Mouse (Mus musculus) stomach, embryonic 16.5 days (tissue): Measurements from ENCODE around the gene Txnrd2. TPM values are rescaled to one million over a fixed set of nuclear protein-coding genes. Genes with fewer than 3 reads are reported as not detected.

Source experiments
- ATAC-seq: fragments of 200-750 bp; cut with Nextera tagmentation; 2 replicates; pipeline ENCODE4 v1.8.0; 2017; ENCODE audit warnings: moderate number of reproducible peaks, moderate TSS enrichment; ENCODE audit not compliant: insufficient read depth, low FRiP score
- H3K27ac ChIP-seq: fragments of 300-500 bp; sonication (generic); 2 replicates; pipeline ENCODE4 v1.5.1; 2014; ENCODE audit warnings: low read length
- H3K27me3 ChIP-seq: fragments of 300-500 bp; sonication (generic); 2 replicates; pipeline ENCODE4 v1.6.1; 2014; ENCODE audit warnings: low read length, control low read depth, mixed read lengths; ENCODE audit not compliant: control insufficient read depth, insufficient read depth
- H3K36me3 ChIP-seq: fragments of 300-500 bp; sonication (generic); 2 replicates; pipeline ENCODE4 v1.6.1; 2014; ENCODE audit warnings: low read length; ENCODE audit not compliant: control insufficient read depth, insufficient read depth
- H3K4me1 ChIP-seq: fragments of 300-500 bp; sonication (generic); 2 replicates; pipeline ENCODE4 v1.6.1; 2014; ENCODE audit warnings: low read length, control low read depth, mixed read lengths; ENCODE audit not compliant: control insufficient read depth, insufficient read depth
- H3K4me2 ChIP-seq: fragments of 300-500 bp; sonication (generic); 2 replicates; pipeline ENCODE4 v1.6.1; 2014; ENCODE audit warnings: low read depth, low read length, mixed read lengths
- H3K4me3 ChIP-seq: fragments of 300-500 bp; sonication (generic); replicated peaks from 2 replicates; pipeline ENCODE4 v1.5.1; 2014; ENCODE audit warnings: mild to moderate bottlenecking, low read length
- H3K9ac ChIP-seq: fragments of 300-500 bp; sonication (generic); 2 replicates; pipeline ENCODE4 v1.6.1; 2014; ENCODE audit warnings: low read length
- H3K9me3 ChIP-seq: fragments of 300-500 bp; sonication (generic); replicated peaks from 2 replicates; pipeline ENCODE4 v1.6.1; 2016; ENCODE audit warnings: low read length, control low read depth; ENCODE audit not compliant: control insufficient read depth
- WGBS: fragments of 180-500 bp; shearing (Covaris S2); extraction: QIAGEN DNeasy Blood & Tissue Kit; methylation state at CpG from one replicate; pipeline ENCODE4 v1.1.7; 2014; 5-methylcytosine and 5-hydroxymethylcytosine counted together
- polyA plus RNA-seq: library from polyadenylated mRNA; unstranded; fragments of >200 nt; fragmentation: Nextera tagmentation; extraction: Ambion mirVana; gene quantifications from 2 replicates; pipeline ENCODE4 v1.2.1, GENCODE M21; 2015

Txnrd2 gene
- polyA plus RNA-seq, 1 experiment from 2014 or later, result 23.7 TPM

DNA sequence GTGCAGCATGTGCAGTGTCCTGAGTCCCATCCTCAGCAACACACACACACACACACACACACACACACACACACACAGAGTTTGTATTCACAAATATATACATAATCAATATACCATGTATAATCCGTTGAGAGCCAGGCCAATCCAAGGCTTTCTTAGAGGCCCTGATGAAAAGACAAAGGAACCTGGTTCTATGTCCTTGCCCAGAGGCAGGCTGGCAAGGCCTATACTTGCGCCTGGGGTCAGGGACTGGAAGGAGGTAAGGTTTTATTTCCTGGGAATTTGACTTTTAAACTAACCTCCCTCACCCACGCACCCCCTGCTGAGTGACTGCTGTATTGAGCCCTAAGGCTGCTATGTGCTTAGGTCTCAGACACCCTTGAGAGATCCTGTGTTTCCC is 5.6 kb upstream of the Txnrd2 start:
- Histone ChIP-seq H3K4me1 (peaks cover 32% of the 10 kb centered on the region), H3K36me3 (no peaks in the 10 kb centered on the region; the same call in 1 of the 2 replicates), H3K9ac (no peak overlapping the region), H3K27me3 (no peaks in the 10 kb centered on the region), H3K27ac (no peak overlapping the region), H3K4me3 (no peak overlapping the region), H3K9me3 (no peaks in the 10 kb centered on the region), H3K4me2 (no peak overlapping the region)
- no peak for ATAC-seq
- WGBS, result 75% methylated on average over 3 of the region's 3 CpGs

- WGBS, result 83% methylated on average over 7 of the region's 7 CpGs
- ATAC-seq, result no peak
- Histone ChIP-seq H3K9ac (0 out of 2 replicates have a peak overlapping the region, but pooled peaks have one; percentile 41), H3K27ac (no peak overlapping the region), H3K27me3 (no peaks in the 10 kb centered on the region), H3K36me3 (no peaks in the 10 kb centered on the region; the same call in 1 of the 2 replicates), H3K4me2 (no peak overlapping the region), H3K4me3 (no peak overlapping the region), H3K4me1 (peaks cover 26% of the 10 kb centered on the region), H3K9me3 (no peaks in the 10 kb centered on the region)
Measured at GRCm38 (mm10) chr16:18423203-18423914, 2.8 kb upstream of the Txnrd2 start.

- Histone ChIP-seq H3K4me1 (peaks cover 31% of the 10 kb centered on the region), H3K36me3 (no peaks in the 10 kb centered on the region; the same call in 1 of the 2 replicates), H3K9ac (0 out of 2 replicates have a peak overlapping the region, but pooled peaks have one; percentile 41), H3K4me3 (no peak overlapping the region), H3K4me2 (no peak overlapping the region), H3K27me3 (no peaks in the 10 kb centered on the region), H3K9me3 (no peaks in the 10 kb centered on the region), H3K27ac (no peak overlapping the region)
- ATAC-seq, result no peak
- WGBS, result 77% methylated on average over 5 of the region's 5 CpGs
Measured at GRCm38 (mm10) chr16:18423915-18424265, 2.3 kb upstream of the Txnrd2 start.

DNA sequence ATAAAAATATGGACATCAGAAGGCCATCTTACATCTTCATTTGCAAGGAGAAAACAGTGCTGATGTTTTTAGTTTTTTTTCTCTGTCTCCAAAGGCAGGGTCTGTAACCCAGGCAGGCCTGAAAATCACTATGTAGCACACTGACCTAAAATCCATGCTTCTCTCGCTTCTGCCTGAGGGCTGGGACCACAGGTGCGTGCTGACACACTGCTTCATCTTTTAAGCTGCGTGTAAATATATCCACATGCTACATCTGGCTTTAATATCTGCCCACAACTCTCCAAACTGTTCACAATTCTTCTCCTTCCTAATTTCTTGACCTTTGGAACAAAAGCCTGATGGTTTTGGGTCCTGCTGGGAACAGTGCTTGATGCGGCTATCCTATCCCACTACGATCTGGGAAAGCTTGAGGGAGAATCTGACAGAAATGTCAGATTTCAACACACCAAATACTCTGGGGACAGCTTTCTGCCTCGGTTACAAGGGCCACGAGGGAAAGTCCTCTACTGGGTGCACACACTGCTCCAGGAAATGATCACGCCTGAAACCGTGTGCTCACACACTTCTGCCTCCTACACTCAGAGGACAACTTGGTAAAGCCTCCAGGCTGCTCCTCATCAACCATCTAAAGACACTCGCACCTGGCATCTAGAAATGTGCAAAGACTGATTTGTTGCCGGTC is 1.7 kb upstream of the Txnrd2 start:
- Histone ChIP-seq H3K9ac (peak overlapping the region; percentile 54), H3K36me3 (no peaks in the 10 kb centered on the region; the same call in 1 of the 2 replicates), H3K27ac (no peak overlapping the region), H3K27me3 (no peaks in the 10 kb centered on the region), H3K4me3 (no peak overlapping the region), H3K4me2 (peak overlapping the region; percentile 90; the same call in 1 of the 2 replicates), H3K9me3 (no peaks in the 10 kb centered on the region), H3K4me1 (peaks cover 33% of the 10 kb centered on the region)
- no peak for ATAC-seq
- 70% methylated on average over 11 of the region's 11 CpGs for WGBS

DNA sequence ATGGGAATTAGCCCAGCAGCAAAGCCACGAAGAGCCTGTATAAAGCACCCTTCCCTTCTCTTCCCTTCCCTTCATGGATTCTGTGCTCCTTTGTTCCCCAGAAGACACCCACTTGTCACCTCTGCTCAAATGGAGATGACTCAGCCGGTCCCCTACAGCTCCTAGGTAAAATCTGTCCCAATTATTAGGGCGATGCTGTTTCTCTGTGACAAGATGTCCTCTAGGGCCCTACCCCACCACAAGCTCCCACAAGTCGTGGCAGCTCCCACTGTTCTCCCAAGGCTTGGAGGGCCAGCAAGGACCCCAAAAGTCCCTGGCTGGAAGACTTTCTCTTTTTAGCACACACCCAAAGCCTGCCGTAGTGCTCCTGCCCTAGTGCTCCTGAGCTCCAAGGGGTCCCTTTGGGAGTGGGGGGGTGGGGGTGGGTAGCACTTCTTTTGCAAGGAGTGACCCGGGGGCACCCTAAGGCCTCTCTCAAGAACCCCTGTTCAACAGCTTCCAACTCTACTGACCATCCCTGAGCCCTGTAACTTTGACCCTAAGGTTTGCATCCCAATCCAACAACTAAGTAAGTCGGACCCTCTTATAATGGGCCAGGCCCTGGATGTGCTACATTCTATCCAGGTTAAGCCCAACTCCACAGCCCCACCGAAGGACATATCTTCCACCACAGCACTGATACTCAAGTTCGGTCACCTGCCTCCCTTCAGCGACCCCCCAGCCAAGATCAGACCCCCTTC is 539 bp upstream of the Txnrd2 start:
- Histone ChIP-seq H3K9ac (peak overlapping the region; percentile 90), H3K27me3 (no peaks in the 10 kb centered on the region), H3K4me3 (peak overlapping the region; percentile 80), H3K4me1 (peaks cover 33% of the 10 kb centered on the region), H3K9me3 (no peaks in the 10 kb centered on the region), H3K4me2 (peak overlapping the region; percentile 90), H3K27ac (peak overlapping the region; percentile 81), H3K36me3 (no peaks in the 10 kb centered on the region; the same call in 1 of the 2 replicates)
- ATAC-seq, result 0 out of 2 replicates have a peak, but pooled peaks have one; percentile 3
- WGBS, result 14% methylated on average over 10 of the region's 10 CpGs

DNA sequence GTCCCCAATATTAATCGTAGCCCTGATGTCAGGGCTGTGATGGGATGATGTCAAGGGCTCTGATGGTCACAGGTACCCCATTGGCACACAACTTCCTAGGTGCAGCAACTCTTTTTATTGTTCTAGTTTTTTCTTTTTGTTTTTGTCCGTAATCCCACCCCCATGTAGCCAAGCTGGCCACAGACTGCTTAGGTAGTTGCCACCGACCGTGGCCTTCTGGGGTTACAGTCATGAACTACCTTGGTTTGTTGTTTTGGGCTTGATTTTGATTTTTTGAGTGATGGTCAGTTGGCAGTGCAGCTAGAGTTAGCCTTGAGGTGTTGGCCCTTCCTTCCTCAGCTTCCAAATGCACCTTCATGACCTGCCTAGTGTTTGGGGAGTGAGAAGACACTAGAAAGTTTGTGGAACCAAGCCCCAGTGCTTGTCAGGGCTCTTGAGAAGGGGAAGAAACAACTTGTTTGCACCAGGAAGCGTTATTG is 657 bp downstream of the Txnrd2 start, which contains the start of gene Comt:
Gene Comt (minus strand): TSS at position 51 of the 479 bp plus-strand sequence.
- Histone ChIP-seq H3K9ac (peak within 1 kb of the TSS; percentile 90), H3K4me3 (peak within 1 kb of the TSS; percentile 80), H3K27me3 (no peaks in the 10 kb centered on the region), H3K4me1 (peaks cover 31% of the 10 kb centered on the region), H3K27ac (peak within 1 kb of the TSS; percentile 81), H3K36me3 (no peaks in the 10 kb centered on the region; the same call in 1 of the 2 replicates), H3K9me3 (no peaks in the 10 kb centered on the region), H3K4me2 (peak within 1 kb of the TSS; percentile 90)
- WGBS, result 54% methylated on average over 5 of the region's 5 CpGs
- ATAC-seq, result no peak

DNA sequence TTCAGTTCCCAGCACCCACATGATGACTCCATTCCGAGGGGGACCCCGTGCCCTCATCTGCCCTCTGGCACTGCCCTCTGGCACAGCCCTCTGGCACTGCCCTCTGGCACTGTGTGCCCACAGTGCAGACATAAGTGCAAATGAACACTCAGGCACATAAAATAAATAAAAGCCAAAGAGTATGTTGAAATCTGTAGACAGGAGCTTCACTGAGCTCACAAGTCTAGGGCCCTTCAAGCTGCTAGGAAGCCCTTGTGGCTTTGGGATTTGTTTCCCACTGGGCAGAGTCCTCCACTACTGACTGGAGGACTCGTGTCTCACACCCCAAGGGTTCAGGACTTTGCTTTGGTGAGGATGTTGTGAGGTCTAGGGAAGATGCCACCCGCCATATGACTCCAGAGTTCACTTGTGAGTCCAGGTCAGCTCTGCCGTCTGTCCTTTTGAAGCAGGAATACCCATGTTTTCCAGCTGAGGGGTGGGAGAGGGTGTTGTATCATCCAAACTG is 1.9 kb downstream of the Txnrd2 start:
- Histone ChIP-seq H3K9me3 (no peaks in the 10 kb centered on the region), H3K36me3 (no peaks in the 10 kb centered on the region; the same call in 1 of the 2 replicates), H3K4me1 (peaks cover 31% of the 10 kb centered on the region), H3K4me3 (no peak overlapping the region), H3K27me3 (no peaks in the 10 kb centered on the region), H3K4me2 (no peak overlapping the region), H3K9ac (0 out of 2 replicates have a peak overlapping the region, but pooled peaks have one; percentile 17), H3K27ac (0 out of 2 replicates have a peak overlapping the region, but pooled peaks have one; percentile 1)
- no peak for ATAC-seq
- WGBS, result 87% methylated on average over 5 of the region's 5 CpGs

DNA sequence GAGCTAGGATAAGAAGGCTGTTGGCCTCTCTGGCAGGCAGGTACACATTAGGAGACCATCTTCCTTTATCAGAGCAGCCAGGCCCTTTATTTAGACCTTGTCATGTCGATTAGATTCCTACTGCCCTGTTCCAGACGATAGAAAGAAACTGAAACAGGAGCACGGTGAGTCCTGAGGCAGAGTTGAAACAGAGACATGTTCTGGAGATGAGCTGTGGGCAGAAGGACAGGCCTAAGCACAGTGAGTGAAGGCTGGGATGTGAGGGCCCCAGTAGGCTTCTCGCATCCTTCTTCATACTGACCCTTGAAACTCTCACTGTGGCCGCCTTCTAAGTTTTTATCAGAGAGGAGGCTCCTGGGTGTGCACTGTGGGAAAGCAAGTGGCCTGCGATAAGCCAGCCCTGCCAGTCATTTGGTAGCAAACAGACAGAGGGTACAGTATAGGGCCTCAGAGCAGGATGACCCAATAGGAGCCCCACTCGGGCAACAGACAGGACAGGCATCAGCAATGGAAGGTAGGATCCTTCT is 2.4 kb downstream of the Txnrd2 start:
- Histone ChIP-seq H3K27ac (0 out of 2 replicates have a peak overlapping the region, but pooled peaks have one; percentile 1), H3K4me3 (no peak overlapping the region), H3K4me1 (peaks cover 31% of the 10 kb centered on the region), H3K4me2 (no peak overlapping the region), H3K27me3 (no peaks in the 10 kb centered on the region), H3K9me3 (no peaks in the 10 kb centered on the region), H3K9ac (no peak overlapping the region), H3K36me3 (no peaks in the 10 kb centered on the region)
- WGBS, result 71% methylated on average over 7 of the region's 7 CpGs
- ATAC-seq, result peak; percentile 59; the same call in 1 of the 2 replicates
